Mouse (Mus musculus): ENCODE measurements around the gene Unk. TPM values are rescaled to one million over a fixed set of nuclear protein-coding genes. Genes with fewer than 3 reads are reported as not detected.
A peak's percentile ranks its signal among the peaks of the same experiment; 100 is the strongest.

Gene Unk
- polyA plus RNA-seq, 1 experiment from 2014 or later = 41.3 TPM

GRCm38 (mm10) chr11:116008411-116008810, 21.7 kb upstream of the Unk start:
- H3K4me2 ChIP-seq (ENCODE audit: low read depth, low read length) = no peak overlapping the region
- peaks cover 10% of the 10 kb centered on the region for H3K36me3 ChIP-seq (ENCODE audit: control insufficient read depth, insufficient read depth, low read length)
- peaks cover 22% of the 10 kb centered on the region for H3K4me1 ChIP-seq (replicated peaks; ENCODE audit: control insufficient read depth, insufficient read depth, low read length)
- H3K27ac ChIP-seq (ENCODE audit: low read length) = no peak overlapping the region
- no peaks in the 10 kb centered on the region for H3K27me3 ChIP-seq (ENCODE audit: control insufficient read depth, insufficient read depth, low read depth, low read length)
- 82% methylated on average over 11 of the region's 11 CpGs for WGBS
- H3K9me3 ChIP-seq (ENCODE audit: control insufficient read depth, low read length) = no peaks in the 10 kb centered on the region
- H3K4me3 ChIP-seq (ENCODE audit: low read length) = no peak overlapping the region
- H3K9ac ChIP-seq (ENCODE audit: low read length) = no peak overlapping the region
- no peak for ATAC-seq (ENCODE audit: low read depth)

GRCm38 (mm10) chr11:116008832-116009375, 21.2 kb upstream of the Unk start:
- no peaks in the 10 kb centered on the region for H3K27me3 ChIP-seq (ENCODE audit: control insufficient read depth, insufficient read depth, low read depth, low read length)
- H3K4me1 ChIP-seq (replicated peaks; ENCODE audit: control insufficient read depth, insufficient read depth, low read length) = peaks cover 22% of the 10 kb centered on the region
- no peak overlapping the region for H3K27ac ChIP-seq (ENCODE audit: low read length)
- H3K9ac ChIP-seq (ENCODE audit: low read length) = no peak overlapping the region
- H3K9me3 ChIP-seq (ENCODE audit: control insufficient read depth, low read length) = no peaks in the 10 kb centered on the region
- peaks cover 10% of the 10 kb centered on the region for H3K36me3 ChIP-seq (ENCODE audit: control insufficient read depth, insufficient read depth, low read length)
- no peak for ATAC-seq (ENCODE audit: low read depth)
- no peak overlapping the region for H3K4me3 ChIP-seq (ENCODE audit: low read length)
- WGBS = 91% methylated on average over 12 of the region's 13 CpGs
- H3K4me2 ChIP-seq (ENCODE audit: low read depth, low read length) = no peak overlapping the region

GRCm38 (mm10) chr11:116009661-116010060, 20.5 kb upstream of the Unk start:
- 90% methylated on average over 11 of the region's 11 CpGs for WGBS
- no peak for ATAC-seq (ENCODE audit: low read depth)
- no peak overlapping the region for H3K27ac ChIP-seq (ENCODE audit: low read length)
- no peak overlapping the region for H3K9ac ChIP-seq (ENCODE audit: low read length)
- H3K4me1 ChIP-seq (replicated peaks; ENCODE audit: control insufficient read depth, insufficient read depth, low read length) = peaks cover 20% of the 10 kb centered on the region
- H3K36me3 ChIP-seq (ENCODE audit: control insufficient read depth, insufficient read depth, low read length) = peaks cover 10% of the 10 kb centered on the region
- no peak overlapping the region for H3K4me3 ChIP-seq (ENCODE audit: low read length)
- no peak overlapping the region for H3K4me2 ChIP-seq (ENCODE audit: low read depth, low read length)
- H3K27me3 ChIP-seq (ENCODE audit: control insufficient read depth, insufficient read depth, low read depth, low read length) = no peaks in the 10 kb centered on the region
- H3K9me3 ChIP-seq (ENCODE audit: control insufficient read depth, low read length) = no peaks in the 10 kb centered on the region

- Histone ChIP-seq H3K4me2 (ENCODE audit: low read depth, low read length) (no peak overlapping the region), H3K4me1 (replicated peaks; ENCODE audit: control insufficient read depth, insufficient read depth, low read length) (peaks cover 19% of the 10 kb centered on the region), H3K27me3 (ENCODE audit: control insufficient read depth, insufficient read depth, low read depth, low read length) (no peaks in the 10 kb centered on the region), H3K9ac (ENCODE audit: low read length) (no peak overlapping the region), H3K27ac (ENCODE audit: low read length) (no peak overlapping the region), H3K36me3 (ENCODE audit: control insufficient read depth, insufficient read depth, low read length) (peaks cover 10% of the 10 kb centered on the region), H3K4me3 (ENCODE audit: low read length) (no peak overlapping the region), H3K9me3 (ENCODE audit: control insufficient read depth, low read length) (no peaks in the 10 kb centered on the region)
- no peak for ATAC-seq (ENCODE audit: low read depth)
- WGBS = 85% methylated on average over 8 of the region's 8 CpGs
Measured at GRCm38 (mm10) chr11:116010146-116010545, 20.0 kb upstream of the Unk start.

GRCm38 (mm10) chr11:116010948-116011347, 19.2 kb upstream of the Unk start:
- peaks cover 13% of the 10 kb centered on the region for H3K4me1 ChIP-seq (replicated peaks; ENCODE audit: control insufficient read depth, insufficient read depth, low read length)
- H3K27ac ChIP-seq (ENCODE audit: low read length) = no peak overlapping the region
- WGBS = 75% methylated on average over 5 of the region's 5 CpGs
- no peak overlapping the region for H3K4me3 ChIP-seq (ENCODE audit: low read length)
- ATAC-seq (ENCODE audit: low read depth) = no peak
- H3K9me3 ChIP-seq (ENCODE audit: control insufficient read depth, low read length) = no peaks in the 10 kb centered on the region
- no peaks in the 10 kb centered on the region for H3K27me3 ChIP-seq (ENCODE audit: control insufficient read depth, insufficient read depth, low read depth, low read length)
- peaks cover 10% of the 10 kb centered on the region for H3K36me3 ChIP-seq (ENCODE audit: control insufficient read depth, insufficient read depth, low read length)
- H3K9ac ChIP-seq (ENCODE audit: low read length) = no peak overlapping the region
- no peak overlapping the region for H3K4me2 ChIP-seq (ENCODE audit: low read depth, low read length)

- H3K36me3 ChIP-seq (ENCODE audit: control insufficient read depth, insufficient read depth, low read length) = peaks cover 10% of the 10 kb centered on the region
- 12% methylated on average over 14 of the region's 14 CpGs for WGBS
- ATAC-seq (ENCODE audit: low read depth) = no peak
Measured at GRCm38 (mm10) chr11:116011529-116012261, 18.4 kb upstream of the Unk start.

GRCm38 (mm10) chr11:116012262-116012947, 17.7 kb upstream of the Unk start, which contains the start of gene Galk1:
Gene Galk1 (minus strand): TSS chr11:116012719.
- H3K27me3 ChIP-seq (ENCODE audit: control insufficient read depth, insufficient read depth, low read depth, low read length) = no peaks in the 10 kb centered on the region
- peak within 1 kb of the TSS; percentile 58 for H3K4me3 ChIP-seq (ENCODE audit: low read length)
- H3K4me2 ChIP-seq (ENCODE audit: low read depth, low read length) = peak within 1 kb of the TSS; percentile 59
- peak within 1 kb of the TSS; percentile 80 for H3K9ac ChIP-seq (ENCODE audit: low read length)
- under 1% methylated on average over 49 of the region's 55 CpGs for WGBS
- peaks cover 7% of the 10 kb centered on the region; the same call in 1 of the 2 replicates for H3K36me3 ChIP-seq (ENCODE audit: control insufficient read depth, insufficient read depth, low read length)
- peak; percentile 95 for ATAC-seq (ENCODE audit: low read depth)
- H3K4me1 ChIP-seq (replicated peaks; ENCODE audit: control insufficient read depth, insufficient read depth, low read length) = peaks cover 12% of the 10 kb centered on the region
- no peaks in the 10 kb centered on the region for H3K9me3 ChIP-seq (ENCODE audit: control insufficient read depth, low read length)
- peak within 1 kb of the TSS; percentile 96 for H3K27ac ChIP-seq (ENCODE audit: low read length)

More at GRCm38 (mm10) chr11:116011529-116012261, 18.4 kb upstream of the Unk start:
- H3K4me1 ChIP-seq (replicated peaks; ENCODE audit: control insufficient read depth, insufficient read depth, low read length) = peaks cover 12% of the 10 kb centered on the region
- H3K9ac ChIP-seq (ENCODE audit: low read length) = peak overlapping the region; percentile 80
- H3K27me3 ChIP-seq (ENCODE audit: control insufficient read depth, insufficient read depth, low read depth, low read length) = no peaks in the 10 kb centered on the region
- H3K4me3 ChIP-seq (ENCODE audit: low read length) = peak overlapping the region; percentile 58
- no peaks in the 10 kb centered on the region for H3K9me3 ChIP-seq (ENCODE audit: control insufficient read depth, low read length)
- H3K27ac ChIP-seq (ENCODE audit: low read length) = peak overlapping the region; percentile 96
- H3K4me2 ChIP-seq (ENCODE audit: low read depth, low read length) = peak overlapping the region; percentile 59

- peak overlapping the region; percentile 6; the same call in 1 of the 2 replicates for H3K4me2 ChIP-seq (ENCODE audit: low read depth, low read length)
- peaks cover 12% of the 10 kb centered on the region for H3K4me1 ChIP-seq (replicated peaks; ENCODE audit: control insufficient read depth, insufficient read depth, low read length)
- ATAC-seq (ENCODE audit: low read depth) = peak; percentile 11; the same call in 1 of the 2 replicates
- peak overlapping the region; percentile 61 for H3K27ac ChIP-seq (ENCODE audit: low read length)
- H3K9ac ChIP-seq (ENCODE audit: low read length) = no peak overlapping the region
- no peak overlapping the region for H3K4me3 ChIP-seq (ENCODE audit: low read length)
- WGBS = 38% methylated on average over 8 of the region's 8 CpGs
- H3K36me3 ChIP-seq (ENCODE audit: control insufficient read depth, insufficient read depth, low read length) = 0 out of 2 replicates have a peak, but pooled peaks cover 2% of the 10 kb centered on the region
- no peaks in the 10 kb centered on the region for H3K27me3 ChIP-seq (ENCODE audit: control insufficient read depth, insufficient read depth, low read depth, low read length)
- H3K9me3 ChIP-seq (ENCODE audit: control insufficient read depth, low read length) = no peaks in the 10 kb centered on the region
Measured at GRCm38 (mm10) chr11:116014821-116015220, 15.3 kb upstream of the Unk start.

GRCm38 (mm10) chr11:116018106-116018505, 12.0 kb upstream of the Unk start:
- no peak overlapping the region for H3K27ac ChIP-seq (ENCODE audit: low read length)
- H3K4me2 ChIP-seq (ENCODE audit: low read depth, low read length) = no peak overlapping the region
- no peaks in the 10 kb centered on the region for H3K27me3 ChIP-seq (ENCODE audit: control insufficient read depth, insufficient read depth, low read depth, low read length)
- no peak overlapping the region for H3K4me3 ChIP-seq (ENCODE audit: low read length)
- no peaks in the 10 kb centered on the region for H3K9me3 ChIP-seq (ENCODE audit: control insufficient read depth, low read length)
- WGBS = 26% methylated on average over 6 of the region's 6 CpGs
- peaks cover 12% of the 10 kb centered on the region for H3K4me1 ChIP-seq (replicated peaks; ENCODE audit: control insufficient read depth, insufficient read depth, low read length)
- ATAC-seq (ENCODE audit: low read depth) = peak; percentile 31; the same call in 1 of the 2 replicates
- no peak overlapping the region for H3K9ac ChIP-seq (ENCODE audit: low read length)
- H3K36me3 ChIP-seq (ENCODE audit: control insufficient read depth, insufficient read depth, low read length) = peaks cover 12% of the 10 kb centered on the region

Data from lung, embryonic 16.5 days (tissue).